8 mouse cellular contexts compared by ENCODE assay signal in the genomic region with DNA sequence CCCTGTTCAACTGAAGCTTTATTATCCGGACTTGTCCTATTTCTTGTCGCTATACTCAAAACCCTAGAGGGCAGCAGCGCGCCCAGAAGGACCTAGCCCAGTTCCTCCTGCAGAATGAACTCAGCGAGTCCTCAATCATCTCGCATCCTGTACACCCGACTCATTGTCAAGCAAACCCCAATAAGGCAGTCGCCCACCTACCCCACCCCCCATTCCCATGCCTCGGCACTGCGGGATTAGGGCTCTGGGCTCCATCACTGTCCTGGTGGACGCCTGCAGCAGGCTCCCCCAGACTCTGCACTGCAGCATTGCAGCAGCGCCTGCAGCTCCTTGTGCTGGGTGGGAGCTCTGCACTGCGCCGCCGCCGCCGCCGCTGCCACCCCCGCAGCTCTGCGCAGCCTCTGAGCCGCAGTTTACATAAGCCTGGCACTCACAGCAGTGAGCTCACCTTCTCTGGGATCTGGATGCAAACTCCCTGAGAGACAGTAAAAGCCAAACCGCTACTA. TPM values are rescaled to one million over a fixed set of nuclear protein-coding genes. Genes with fewer than 3 reads are reported as not detected.
DNase-seq lines count a peak whose midpoint lies in the region; ATAC-seq and TF ChIP-seq lines count a peak whose summit lies in the region.

No protein-coding gene starts in this region.

- H3K27ac ChIP-seq in brown adipose tissue, adult 24 weeks (replicated peaks; ENCODE audit: low read depth, low read length): peak overlapping the region; percentile 94
- peak overlapping the region; percentile 67 for H3K27ac ChIP-seq in forebrain, embryonic 12.5 days
- H3K27ac ChIP-seq in heart, embryonic 16.5 days (ENCODE audit: low read length): peak overlapping the region; percentile 80
- no peak overlapping the region for H3K27ac ChIP-seq in liver, embryonic 14.5 days
- peak overlapping the region; percentile 92 for H3K27ac ChIP-seq in neural tube, embryonic 13.5 days (replicated peaks)
- no peak overlapping the region for H3K27ac ChIP-seq in testis, adult 2 months (ENCODE audit: control insufficient read depth, insufficient read depth, low read depth, low read length)

- TF ChIP-seq EP300 in liver, embryonic 14.5 days (IDR thresholded peaks at IDR 0.05; ENCODE audit: low read depth): no peak

- peak overlapping the region; percentile 62 for H3K9ac ChIP-seq in forebrain, embryonic 12.5 days
- peak overlapping the region; percentile 78 for H3K9ac ChIP-seq in heart, embryonic 16.5 days (ENCODE audit: low read length)
- H3K9ac ChIP-seq in liver, embryonic 14.5 days (replicated peaks): no peak overlapping the region
- H3K9ac ChIP-seq in neural tube, embryonic 13.5 days: peak overlapping the region; percentile 83

- H3K9me3 ChIP-seq in forebrain, embryonic 12.5 days: no peaks in the 10 kb centered on the region
- H3K9me3 ChIP-seq in heart, embryonic 16.5 days (replicated peaks; ENCODE audit: control insufficient read depth, low read length): no peaks in the 10 kb centered on the region
- H3K9me3 ChIP-seq in liver, embryonic 14.5 days (ENCODE audit: control insufficient read depth, low read length): no peaks in the 10 kb centered on the region
- no peaks in the 10 kb centered on the region for H3K9me3 ChIP-seq in neural tube, embryonic 13.5 days

- TF ChIP-seq CTCF in liver, embryonic 14.5 days (IDR thresholded peaks at IDR 0.05; ENCODE audit: low read depth): peak; percentile 53
- TF ChIP-seq CTCF in testis, adult 2 months (IDR thresholded peaks at IDR 0.05; ENCODE audit: control insufficient read depth, insufficient read depth, insufficient replicate concordance, low read depth, low read length): peak; percentile 36; the same call in 1 of the 2 replicates

- H3K4me2 ChIP-seq in forebrain, embryonic 12.5 days: peak overlapping the region; percentile 67
- peak overlapping the region; percentile 95 for H3K4me2 ChIP-seq in heart, embryonic 16.5 days (ENCODE audit: low read depth, low read length)
- peak overlapping the region; percentile 43 for H3K4me2 ChIP-seq in liver, embryonic 14.5 days (ENCODE audit: low read depth)
- H3K4me2 ChIP-seq in neural tube, embryonic 13.5 days: peak overlapping the region; percentile 69

- no peaks in the 10 kb centered on the region for H3K36me3 ChIP-seq in forebrain, embryonic 12.5 days (replicated peaks)
- H3K36me3 ChIP-seq in heart, embryonic 16.5 days (ENCODE audit: control insufficient read depth, insufficient read depth): no peaks in the 10 kb centered on the region
- H3K36me3 ChIP-seq in liver, embryonic 14.5 days (replicated peaks; ENCODE audit: control insufficient read depth, insufficient read depth, low read depth): no peaks in the 10 kb centered on the region
- H3K36me3 ChIP-seq in neural tube, embryonic 13.5 days: no peaks in the 10 kb centered on the region
- no peaks in the 10 kb centered on the region for H3K36me3 ChIP-seq in testis, adult 2 months (ENCODE audit: control insufficient read depth, insufficient read depth, low read length)

- no peak for TF ChIP-seq POLR2A in testis, adult 2 months (IDR thresholded peaks at IDR 0.05; ENCODE audit: control insufficient read depth, low read depth, low read length)

- peak; percentile 87 to 91 for DNase-seq in kidney, postnatal 36 days
- peak in 1 of 3 experiments; percentile 19 for DNase-seq in liver, embryonic 14.5 days (ENCODE audit: low read depth in 3 of 3, low spot score in 3 of 3)

- peak; percentile 95 for ATAC-seq in CD4-positive, CD25-positive, alpha-beta regulatory T cell, adult 4 months
- peak; percentile 93 for ATAC-seq in forebrain, embryonic 12.5 days (ENCODE audit: low FRiP score)
- ATAC-seq in heart, embryonic 16.5 days (replicated peaks; ENCODE audit: extremely low read depth, insufficient read depth, low FRiP score): peak; percentile 79
- ATAC-seq in liver, embryonic 14.5 days (ENCODE audit: insufficient read depth): no peak
- peak; percentile 96 for ATAC-seq in neural tube, embryonic 13.5 days (ENCODE audit: low read depth)

- under 1% methylated on average over 22 of the region's 22 CpGs for WGBS in forebrain, embryonic 12.5 days
- WGBS in heart, embryonic 16.5 days: under 1% methylated on average over 22 of the region's 22 CpGs
- WGBS in liver, embryonic 14.5 days (ENCODE audit: insufficient replicate concordance): under 1% methylated on average over 22 of the region's 22 CpGs
- WGBS in neural tube, embryonic 13.5 days: under 1% methylated on average over 22 of the region's 22 CpGs

- H3K4me3 ChIP-seq in brown adipose tissue, adult 24 weeks (ENCODE audit: insufficient read depth, low read depth, low read length): peak overlapping the region; percentile 80
- H3K4me3 ChIP-seq in forebrain, embryonic 12.5 days (replicated peaks): peak overlapping the region; percentile 47
- H3K4me3 ChIP-seq in heart, embryonic 16.5 days (ENCODE audit: low read length): peak overlapping the region; percentile 64
- peak overlapping the region; percentile 23 to 25 for H3K4me3 ChIP-seq in liver, embryonic 14.5 days (ENCODE audit: insufficient read depth in 1 of 2, low read depth in 2 of 2, low read length in 2 of 2)
- peak overlapping the region; percentile 49 for H3K4me3 ChIP-seq in neural tube, embryonic 13.5 days
- peak overlapping the region; percentile 57 for H3K4me3 ChIP-seq in testis, adult 2 months (ENCODE audit: control insufficient read depth, low read depth, low read length)

- peaks cover 3% of the 10 kb centered on the region for H3K27me3 ChIP-seq in forebrain, embryonic 12.5 days
- H3K27me3 ChIP-seq in heart, embryonic 16.5 days (ENCODE audit: control insufficient read depth, insufficient read depth, low read length): no peaks in the 10 kb centered on the region
- no peaks in the 10 kb centered on the region for H3K27me3 ChIP-seq in liver, embryonic 14.5 days (ENCODE audit: control insufficient read depth, insufficient read depth, low read length)
- H3K27me3 ChIP-seq in neural tube, embryonic 13.5 days: no peaks in the 10 kb centered on the region
- H3K27me3 ChIP-seq in testis, adult 2 months (ENCODE audit: control insufficient read depth, insufficient read depth, low read length): no peaks in the 10 kb centered on the region

- 0 out of 2 replicates have a peak, but pooled peaks cover 3% of the 10 kb centered on the region for H3K4me1 ChIP-seq in brown adipose tissue, adult 24 weeks (ENCODE audit: control insufficient read depth, insufficient read depth, insufficient read length, low read length)
- peaks cover 15% of the 10 kb centered on the region for H3K4me1 ChIP-seq in forebrain, embryonic 12.5 days
- peaks cover 33% of the 10 kb centered on the region for H3K4me1 ChIP-seq in heart, embryonic 16.5 days (ENCODE audit: control insufficient read depth, insufficient read depth, low read length)
- peaks cover 0 to 5% of the 10 kb centered on the region in 2 experiments; a peak in 2 of 4 replicates for H3K4me1 ChIP-seq in liver, embryonic 14.5 days (replicated peaks; ENCODE audit: control insufficient read depth in 2 of 2, insufficient read depth in 2 of 2, low read length in 1 of 2)
- peaks cover 38% of the 10 kb centered on the region for H3K4me1 ChIP-seq in neural tube, embryonic 13.5 days (replicated peaks)
- H3K4me1 ChIP-seq in testis, adult 2 months (ENCODE audit: control insufficient read depth, insufficient read depth, low read length): no peaks in the 10 kb centered on the region; the same call in 1 of the 2 replicates

RNA-seq across cellular contexts. Expression of gene Xcl1, which starts 36.4 kb away (rescaled TPM):
- polyA plus RNA-seq in CD4-positive, CD25-positive, alpha-beta regulatory T cell, adult 4 months (2017; shearing (Covaris generic)): 1 to 10 TPM; 4.4 to 8.0 TPM
- not detected in 2 replicates for polyA plus RNA-seq in brown adipose tissue, adult 24 weeks (2012; ENCODE audit: insufficient read depth, insufficient read length, missing spikeins)
- polyA plus RNA-seq in forebrain, embryonic 12.5 days (2016; fragmentation: Nextera tagmentation; extraction: Ambion mirVana): not detected in 2 replicates
- 1.9 and 2.9 TPM in 2 replicates for polyA plus RNA-seq in heart, embryonic 16.5 days (2015; fragmentation: Nextera tagmentation; extraction: Ambion mirVana)
- polyA plus RNA-seq in liver, embryonic 14.5 days (2012; rRNA removed): not detected in 2 replicates
- not detected in 2 replicates for polyA plus RNA-seq in liver, embryonic 14.5 days (2014; fragmentation: Nextera tagmentation; extraction: Ambion mirVana)
- polyA plus RNA-seq in neural tube, embryonic 13.5 days (2015; fragmentation: Nextera tagmentation; extraction: Ambion mirVana): not detected in 2 replicates
- 0.43 and 0.69 TPM in 2 replicates for polyA plus RNA-seq in testis, adult 2 months (2012; rRNA removed)

Comparison
In these comparisons a context has a peak if more than half of its experiments do, and no peak if none do; other contexts are left out.
1. H3K27ac ChIP-seq: peak in brown adipose tissue, adult 24 weeks (single experiment), forebrain, embryonic 12.5 days (single experiment), heart, embryonic 16.5 days (single experiment) and neural tube, embryonic 13.5 days (single experiment); none in liver, embryonic 14.5 days (single experiment) and testis, adult 2 months (single experiment).
2. H3K4me3 ChIP-seq: peak in every context shown above with its lines; median percentile 80 in brown adipose tissue, adult 24 weeks; 64 in heart, embryonic 16.5 days; 57 in testis, adult 2 months; 49 in neural tube, embryonic 13.5 days; 47 in forebrain, embryonic 12.5 days; 24 in liver, embryonic 14.5 days.
3. H3K4me2 ChIP-seq: peak in every context shown above with its lines; median percentile 95 in heart, embryonic 16.5 days; 69 in neural tube, embryonic 13.5 days; 67 in forebrain, embryonic 12.5 days; 43 in liver, embryonic 14.5 days.